Mouse (Mus musculus) liver, postnatal 0 days (tissue): Measurements from ENCODE around the gene Gm17018. TPM values are rescaled to one million over a fixed set of nuclear protein-coding genes. Genes with fewer than 3 reads are reported as not detected.
A peak's percentile ranks its signal among the peaks of the same experiment; 100 is the strongest.

Experiments
- ATAC-seq: fragments of 200-750 bp; cut with Nextera tagmentation; 2 replicates; pipeline ENCODE4 v1.8.0; 2017; ENCODE audit warnings: mild to moderate bottlenecking, moderate library complexity
- DNase-seq: peaks from one replicate; pipeline ENCODE4 v3.0.0-alpha.2; 2016
- H3K27ac ChIP-seq: fragments of 300-500 bp; sonication (generic); 2 replicates; pipeline ENCODE4 v1.5.1; 2014; ENCODE audit warnings: antibody characterized with exemption, moderate library complexity, mild to moderate bottlenecking, low read depth
- H3K27me3 ChIP-seq: fragments of 300-500 bp; sonication (generic); 2 replicates; pipeline ENCODE4 v1.6.1; 2014; ENCODE audit warnings: low read length, control low read depth, mixed read lengths; ENCODE audit not compliant: insufficient read depth
- H3K36me3 ChIP-seq: fragments of 300-500 bp; sonication (generic); replicated peaks from 2 replicates; pipeline ENCODE4 v1.6.1; 2014; ENCODE audit warnings: mild to moderate bottlenecking, control low read depth, low read length, moderate library complexity, mixed read lengths; ENCODE audit not compliant: insufficient read depth
- H3K4me1 ChIP-seq: fragments of 300-500 bp; sonication (generic); 2 replicates; pipeline ENCODE4 v1.6.1; 2014; ENCODE audit warnings: antibody characterized with exemption, mild to moderate bottlenecking, control low read depth; ENCODE audit not compliant: insufficient read depth
- H3K4me2 ChIP-seq: fragments of 300-500 bp; sonication (generic); 2 replicates; pipeline ENCODE4 v1.6.1; 2014; ENCODE audit warnings: low read depth, mild to moderate bottlenecking, low read length, moderate library complexity, mixed read lengths
- H3K4me3 ChIP-seq: fragments of 300-500 bp; sonication (generic); 2 replicates; pipeline ENCODE4 v1.5.1; 2014; ENCODE audit warnings: low read depth, low read length
- H3K9ac ChIP-seq: fragments of 300-500 bp; sonication (generic); replicated peaks from 2 replicates; pipeline ENCODE4 v1.6.1; 2014; ENCODE audit warnings: mild to moderate bottlenecking, moderate library complexity
- H3K9me3 ChIP-seq: fragments of 300-500 bp; sonication (generic); 2 replicates; pipeline ENCODE4 v1.6.1; 2016; ENCODE audit warnings: mild to moderate bottlenecking, control low read depth, low read length, mixed read lengths
- CTCF ChIP-seq: sonication (generic); IDR thresholded peaks from 2 replicates; pipeline ENCODE4 v1.5.1; 2016; ENCODE audit warnings: antibody characterized with exemption, low read depth
- EP300 ChIP-seq: IDR thresholded peaks from 2 replicates; pipeline ENCODE4 v1.6.1; 2016; ENCODE audit warnings: antibody characterized with exemption, low read depth, mild to moderate bottlenecking
- WGBS: fragments of 180-500 bp; shearing (Covaris S2); extraction: QIAGEN DNeasy Blood & Tissue Kit; methylation state at CpG from one replicate; pipeline ENCODE4 v1.1.7; 2014; ENCODE audit not compliant: insufficient replicate concordance; 5-methylcytosine and 5-hydroxymethylcytosine counted together
- polyA plus RNA-seq: library from polyadenylated mRNA; unstranded; fragments of >200 nt; fragmentation: Nextera tagmentation; extraction: Ambion mirVana; gene quantifications from 2 replicates; pipeline ENCODE4 v1.2.1, GENCODE M21; 2015

Gene Gm17018
- polyA plus RNA-seq, 1 experiment from 2014 or later: 13.1 TPM

GRCm38 (mm10) chr19:45535929-45536328 lies 24.5 kb upstream of the Gm17018 start:
- Histone ChIP-seq H3K9me3 (no peaks in the 10 kb centered on the region), H3K4me3 (no peak overlapping the region), H3K9ac (no peak overlapping the region), H3K4me1 (peaks cover 5% of the 10 kb centered on the region; the same call in 1 of the 2 replicates), H3K27ac (no peak overlapping the region), H3K36me3 (no peaks in the 10 kb centered on the region), H3K27me3 (peaks cover 3% of the 10 kb centered on the region; the same call in 1 of the 2 replicates), H3K4me2 (no peak overlapping the region)
- TF ChIP-seq CTCF (no peak), EP300 (no peak)
- WGBS: 56% methylated on average over 6 of the region's 6 CpGs
- no peak for DNase-seq
- ATAC-seq: no peak

- no peak overlapping the region for H3K4me2 ChIP-seq
- no peak overlapping the region for H3K4me3 ChIP-seq
- H3K9ac ChIP-seq: no peak overlapping the region
- no peaks in the 10 kb centered on the region for H3K9me3 ChIP-seq
- peak; percentile 70 for DNase-seq
- no peak overlapping the region for H3K27ac ChIP-seq
- H3K4me1 ChIP-seq: peaks cover 12% of the 10 kb centered on the region
- H3K36me3 ChIP-seq: no peaks in the 10 kb centered on the region
- 56% methylated on average over 1 of the region's 1 CpGs for WGBS
- 0 out of 2 replicates have a peak, but pooled peaks have one; percentile 46 for ATAC-seq
- TF ChIP-seq CTCF (peak; percentile 84), EP300 (no peak)
- peaks cover 13% of the 10 kb centered on the region for H3K27me3 ChIP-seq
Measured at GRCm38 (mm10) chr19:45537505-45537904, 22.9 kb upstream of the Gm17018 start.

GRCm38 (mm10) chr19:45540657-45541408 lies 19.6 kb upstream of the Gm17018 start:
- Histone ChIP-seq H3K27me3 (peaks cover 21% of the 10 kb centered on the region), H3K27ac (no peak overlapping the region; the same call in 1 of the 2 replicates), H3K36me3 (no peaks in the 10 kb centered on the region), H3K4me2 (peak overlapping the region; percentile 74), H3K9me3 (no peaks in the 10 kb centered on the region), H3K4me3 (peak overlapping the region; percentile 39; the same call in 1 of the 2 replicates), H3K9ac (no peak overlapping the region), H3K4me1 (peaks cover 17% of the 10 kb centered on the region)
- TF ChIP-seq CTCF (no peak), EP300 (no peak)
- ATAC-seq (no peak), DNase-seq (peak; percentile 49)
- 39% methylated on average over 8 of the region's 8 CpGs for WGBS

GRCm38 (mm10) chr19:45541409-45542041 lies 18.9 kb upstream of the Gm17018 start:
- Histone ChIP-seq H3K27ac (peak overlapping the region; percentile 8; the same call in 1 of the 2 replicates), H3K4me1 (peaks cover 17% of the 10 kb centered on the region), H3K27me3 (peaks cover 21% of the 10 kb centered on the region), H3K9me3 (no peaks in the 10 kb centered on the region), H3K36me3 (no peaks in the 10 kb centered on the region), H3K4me2 (peak overlapping the region; percentile 74), H3K4me3 (peak overlapping the region; percentile 39), H3K9ac (no peak overlapping the region; the same call in 1 of the 2 replicates)
- peak; percentile 63 for DNase-seq
- WGBS: under 1% methylated on average over 27 of the region's 58 CpGs
- ATAC-seq: peak; percentile 22; the same call in 1 of the 2 replicates
- TF ChIP-seq EP300 (no peak), CTCF (no peak)

- Histone ChIP-seq H3K4me2 (peak overlapping the region; percentile 74), H3K9ac (no peak overlapping the region), H3K4me3 (peak overlapping the region; percentile 39; the same call in 1 of the 2 replicates), H3K4me1 (peaks cover 17% of the 10 kb centered on the region), H3K36me3 (no peaks in the 10 kb centered on the region), H3K27ac (no peak overlapping the region), H3K9me3 (no peaks in the 10 kb centered on the region), H3K27me3 (peaks cover 22% of the 10 kb centered on the region)
- WGBS: 40% methylated on average over 3 of the region's 3 CpGs
- no peak for DNase-seq
- TF ChIP-seq EP300 (no peak), CTCF (no peak)
- no peak for ATAC-seq
Measured at GRCm38 (mm10) chr19:45542061-45542460, 18.4 kb upstream of the Gm17018 start.
